Mouse (Mus musculus) layer of hippocampus, adult 8-10 months (tissue): ENCODE measurements around the gene Arl14ep. TPM values are rescaled to one million over a fixed set of nuclear protein-coding genes. Genes with fewer than 3 reads are reported as not detected.

Experiments
- DNase-seq, 2 experiments: peaks; one replicate each; pipeline ENCODE4 v3.0.0; 2022; ENCODE audit warnings: low spot score in 2 of 2
- total RNA-seq, 4 experiments: library from RNA; stranded (reverse); gene quantifications; 2 replicates each; pipeline ENCODE4 v1.2.4; 2022

Gene Arl14ep
- total RNA-seq, 4 experiments from 2014 or later = 46.4 to 56.7 (median 50.3) TPM

GRCm38 (mm10) chr2:106955621-106956020, 18.6 kb downstream of the Arl14ep start:
- DNase-seq = peak in 1 of 2 experiments; percentile 37

GRCm38 (mm10) chr2:106954975-106955374, 19.2 kb downstream of the Arl14ep start:
- no peak for DNase-seq

GRCm38 (mm10) chr2:106942451-106942850, 31.8 kb downstream of the Arl14ep start:
- peak in 1 of 2 experiments; percentile 61 for DNase-seq

GRCm38 (mm10) chr2:106935681-106936080, 38.5 kb downstream of the Arl14ep start:
- DNase-seq = no peak

- DNase-seq = no peak
These were observed 44.3 kb downstream of the Arl14ep start for GRCm38 (mm10) chr2:106929906-106930305.

Other genes starting within 250 kb of the Arl14ep start
- not detected for gene Fshb, start 85.2 kb upstream of the Arl14ep start, total RNA-seq